In genomic region chr17:7143885-7144518, GRCm38 (mm10) we compare ENCODE assay signal across 15 mouse cellular contexts. TPM values are rescaled to one million over a fixed set of nuclear protein-coding genes. Genes with fewer than 3 reads are reported as not detected.
DNase-seq lines count a peak whose midpoint lies in the region; ATAC-seq and TF ChIP-seq lines count a peak whose summit lies in the region.
"Had no signal": no experiment of that assay in that cellular context is flagged by ENCODE, and none has a peak within 500 bp of the region (broad histone marks: within the 10 kb centered on the region; RNA-seq: fewer than 3 reads in every experiment).

No protein-coding gene starts in this region.

- no peak overlapping the region for H3K4me2 ChIP-seq in heart, embryonic 11.5 days
- no peak overlapping the region for H3K4me2 ChIP-seq in midbrain, embryonic 13.5 days (replicated peaks)
- H3K4me2 ChIP-seq in midbrain, embryonic 14.5 days (ENCODE audit: low read length), result no peak overlapping the region
- no peak overlapping the region for H3K4me2 ChIP-seq in heart, postnatal 0 days (ENCODE audit: low read depth, low read length)
- H3K4me2 ChIP-seq in intestine, postnatal 0 days (replicated peaks; ENCODE audit: low read depth), result no peak overlapping the region
- H3K4me2 ChIP-seq: forebrain, embryonic 13.5 days; limb, embryonic 13.5 days; liver, embryonic 15.5 days; midbrain, embryonic 15.5 days had no signal

- H3K9ac ChIP-seq in heart, embryonic 11.5 days (ENCODE audit: low read depth, low read length), result no peak overlapping the region
- no peak overlapping the region for H3K9ac ChIP-seq in midbrain, embryonic 13.5 days (replicated peaks)
- no peak overlapping the region for H3K9ac ChIP-seq in midbrain, embryonic 14.5 days (replicated peaks; ENCODE audit: low read length)
- no peak overlapping the region for H3K9ac ChIP-seq in heart, postnatal 0 days (replicated peaks; ENCODE audit: low read depth, low read length)
- H3K9ac ChIP-seq in intestine, postnatal 0 days (ENCODE audit: low read depth, low read length), result no peak overlapping the region
- H3K9ac ChIP-seq: forebrain, embryonic 13.5 days; limb, embryonic 13.5 days; liver, embryonic 15.5 days; midbrain, embryonic 15.5 days had no signal

- DNase-seq in heart, adult 18-20 months, result peak; percentile 37 to 56
- no peak for DNase-seq in midbrain, embryonic 14.5 days
- peak; percentile 29 for DNase-seq in heart, postnatal 0 days (ENCODE audit: low spot score)
- no peak for DNase-seq in thymus, postnatal 36 days
- DNase-seq: cerebellum, adult 9-10 months; lung, postnatal 4 days; right cerebral cortex, postnatal 14 days had no signal

- H3K36me3 ChIP-seq in heart, embryonic 11.5 days (ENCODE audit: control insufficient read depth, insufficient read depth, low read length), result no peaks in the 10 kb centered on the region
- no peaks in the 10 kb centered on the region for H3K36me3 ChIP-seq in midbrain, embryonic 13.5 days
- H3K36me3 ChIP-seq in midbrain, embryonic 14.5 days (ENCODE audit: control insufficient read depth, insufficient read depth, low read length), result no peaks in the 10 kb centered on the region
- no peaks in the 10 kb centered on the region for H3K36me3 ChIP-seq in heart, postnatal 0 days (replicated peaks; ENCODE audit: control insufficient read depth, insufficient read depth, low read length)
- H3K36me3 ChIP-seq in intestine, postnatal 0 days (ENCODE audit: control insufficient read depth, insufficient read depth), result no peaks in the 10 kb centered on the region
- H3K36me3 ChIP-seq: limb, embryonic 13.5 days; liver, embryonic 15.5 days; midbrain, embryonic 15.5 days had no signal

- H3K27me3 ChIP-seq in heart, embryonic 11.5 days (ENCODE audit: control insufficient read depth, insufficient read depth, low read length), result no peaks in the 10 kb centered on the region
- H3K27me3 ChIP-seq in midbrain, embryonic 13.5 days, result no peaks in the 10 kb centered on the region
- H3K27me3 ChIP-seq in midbrain, embryonic 14.5 days (ENCODE audit: control insufficient read depth, insufficient read depth, low read length), result no peaks in the 10 kb centered on the region
- H3K27me3 ChIP-seq in heart, postnatal 0 days (ENCODE audit: control insufficient read depth, insufficient read depth, low read length), result 0 out of 2 replicates have a peak, but pooled peaks cover 10% of the 10 kb centered on the region
- H3K27me3 ChIP-seq in intestine, postnatal 0 days (replicated peaks; ENCODE audit: control insufficient read depth, insufficient read depth, low read length), result no peaks in the 10 kb centered on the region
- H3K27me3 ChIP-seq: forebrain, embryonic 13.5 days; limb, embryonic 13.5 days; liver, embryonic 15.5 days; midbrain, embryonic 15.5 days had no signal

- H3K9me3 ChIP-seq in heart, embryonic 11.5 days (replicated peaks; ENCODE audit: control insufficient read depth, low read length), result no peaks in the 10 kb centered on the region
- no peaks in the 10 kb centered on the region for H3K9me3 ChIP-seq in midbrain, embryonic 13.5 days
- no peaks in the 10 kb centered on the region for H3K9me3 ChIP-seq in midbrain, embryonic 14.5 days (ENCODE audit: control insufficient read depth, low read length)
- H3K9me3 ChIP-seq in heart, postnatal 0 days (replicated peaks; ENCODE audit: control insufficient read depth, low read length), result no peaks in the 10 kb centered on the region
- no peaks in the 10 kb centered on the region for H3K9me3 ChIP-seq in intestine, postnatal 0 days (ENCODE audit: control insufficient read depth)
- H3K9me3 ChIP-seq: forebrain, embryonic 13.5 days; limb, embryonic 13.5 days; liver, embryonic 15.5 days; midbrain, embryonic 15.5 days had no signal

- no peak for ATAC-seq in heart, embryonic 11.5 days (replicated peaks; ENCODE audit: insufficient number of reproducible peaks, low FRiP score, low TSS enrichment)
- ATAC-seq in midbrain, embryonic 13.5 days, result 0 out of 2 replicates have a peak, but pooled peaks have one; percentile 48
- no peak for ATAC-seq in midbrain, embryonic 14.5 days (ENCODE audit: low FRiP score, low TSS enrichment)
- peak; percentile 66 for ATAC-seq in heart, postnatal 0 days (ENCODE audit: insufficient read depth, low read depth)
- no peak for ATAC-seq in intestine, postnatal 0 days
- ATAC-seq: activated CD4-positive, CD25-positive, alpha-beta regulatory T cell, adult 4 months; forebrain, embryonic 13.5 days; midbrain, embryonic 15.5 days had no signal

- H3K4me3 ChIP-seq in heart, embryonic 11.5 days (ENCODE audit: low read depth, low read length), result no peak overlapping the region
- H3K4me3 ChIP-seq in midbrain, embryonic 13.5 days (replicated peaks), result no peak overlapping the region
- no peak overlapping the region for H3K4me3 ChIP-seq in midbrain, embryonic 14.5 days (replicated peaks; ENCODE audit: low read depth, low read length)
- no peak overlapping the region for H3K4me3 ChIP-seq in heart, postnatal 0 days (ENCODE audit: low read depth, low read length)
- H3K4me3 ChIP-seq in intestine, postnatal 0 days (ENCODE audit: low read depth, low read length), result no peak overlapping the region
- H3K4me3 ChIP-seq: forebrain, embryonic 13.5 days; limb, embryonic 13.5 days; liver, embryonic 15.5 days; midbrain, embryonic 15.5 days had no signal

- no peak for TF ChIP-seq CTCF in heart, postnatal 0 days (IDR thresholded peaks at IDR 0.05; ENCODE audit: low read depth)
- TF ChIP-seq CTCF in intestine, postnatal 0 days (IDR thresholded peaks at IDR 0.05; ENCODE audit: low read depth), result no peak

- no peak overlapping the region for H3K27ac ChIP-seq in heart, embryonic 11.5 days (ENCODE audit: low read depth, low read length)
- no peak overlapping the region for H3K27ac ChIP-seq in midbrain, embryonic 13.5 days
- H3K27ac ChIP-seq in midbrain, embryonic 14.5 days (replicated peaks; ENCODE audit: low read depth, low read length), result no peak overlapping the region
- no peak overlapping the region for H3K27ac ChIP-seq in heart, postnatal 0 days (ENCODE audit: low read depth)
- no peak overlapping the region for H3K27ac ChIP-seq in intestine, postnatal 0 days (ENCODE audit: low read depth, low read length)
- H3K27ac ChIP-seq: forebrain, embryonic 13.5 days; limb, embryonic 13.5 days; liver, embryonic 15.5 days; midbrain, embryonic 15.5 days had no signal

- WGBS in heart, embryonic 11.5 days (ENCODE audit: insufficient replicate concordance), result 34% methylated on average over 7 of the region's 7 CpGs
- 77% methylated on average over 7 of the region's 7 CpGs for WGBS in midbrain, embryonic 13.5 days
- WGBS in midbrain, embryonic 14.5 days, result 75% methylated on average over 7 of the region's 7 CpGs
- WGBS in heart, postnatal 0 days, result 17% methylated on average over 7 of the region's 7 CpGs
- WGBS in intestine, postnatal 0 days, result 71% methylated on average over 7 of the region's 7 CpGs

- no peak for TF ChIP-seq EP300 in heart, postnatal 0 days (IDR thresholded peaks at IDR 0.05; ENCODE audit: low read depth)

- H3K4me1 ChIP-seq in heart, embryonic 11.5 days (ENCODE audit: control insufficient read depth, insufficient read depth, low read length), result peaks cover 17% of the 10 kb centered on the region
- peaks cover 14% of the 10 kb centered on the region for H3K4me1 ChIP-seq in midbrain, embryonic 13.5 days (replicated peaks)
- H3K4me1 ChIP-seq in midbrain, embryonic 14.5 days (ENCODE audit: control insufficient read depth, insufficient read depth, low read length), result 0 out of 2 replicates have a peak, but pooled peaks cover 5% of the 10 kb centered on the region
- peaks cover 14% of the 10 kb centered on the region for H3K4me1 ChIP-seq in heart, postnatal 0 days (ENCODE audit: control insufficient read depth, insufficient read depth)
- H3K4me1 ChIP-seq in intestine, postnatal 0 days (replicated peaks; ENCODE audit: control insufficient read depth, insufficient read depth, low read length), result no peaks in the 10 kb centered on the region
- H3K4me1 ChIP-seq: liver, embryonic 15.5 days had no signal

RNA-seq across cellular contexts. Expression of gene Rps6ka2, which starts 25.9 kb away (rescaled TPM):
- total RNA-seq in heart, adult 18-20 months (2021), result 10 to 100 TPM; 38.6 to 49.2 TPM
- polyA plus RNA-seq in heart, embryonic 11.5 days (2014; fragmentation: Nextera tagmentation; extraction: Ambion mirVana), result 45.3 and 56.0 TPM in 2 replicates
- 20.8 and 21.6 TPM in 2 replicates for polyA plus RNA-seq in midbrain, embryonic 13.5 days (2015; fragmentation: Nextera tagmentation; extraction: Ambion mirVana)
- 17.3 and 22.7 TPM in 2 replicates for polyA plus RNA-seq in midbrain, embryonic 14.5 days (2014; fragmentation: Nextera tagmentation; extraction: Ambion mirVana)
- 36.4 and 37.4 TPM in 2 replicates for total RNA-seq in heart, postnatal 0 days (2014; rRNA removed; ENCODE audit: low replicate concordance)
- polyA plus RNA-seq in heart, postnatal 0 days (2015; fragmentation: Nextera tagmentation; extraction: Ambion mirVana), result 13.6 and 14.3 TPM in 2 replicates
- 1.7 and 1.8 TPM in 2 replicates for polyA plus RNA-seq in intestine, postnatal 0 days (2015; fragmentation: Nextera tagmentation; extraction: Ambion mirVana)

Comparison
In these comparisons a context has a peak if more than half of its experiments do, and no peak if none do; other contexts are left out.
1. ATAC-seq: peak in midbrain, embryonic 13.5 days (single experiment) and heart, postnatal 0 days (single experiment); none in heart, embryonic 11.5 days (single experiment), midbrain, embryonic 14.5 days (single experiment) and intestine, postnatal 0 days (single experiment).
2. DNase-seq: peak in heart, adult 18-20 months (2 of 2) and heart, postnatal 0 days (single experiment); none in midbrain, embryonic 14.5 days (single experiment) and thymus, postnatal 36 days (0 of 2).